Mouse (Mus musculus) stomach, embryonic 16.5 days (tissue): ENCODE results near the gene Pou6f2. TPM values are rescaled to one million over a fixed set of nuclear protein-coding genes. Genes with fewer than 3 reads are reported as not detected.

Source experiments
- ATAC-seq: fragments of 200-750 bp; cut with Nextera tagmentation; 2 replicates; pipeline ENCODE4 v1.8.0; 2017; ENCODE audit warnings: moderate number of reproducible peaks, moderate TSS enrichment; ENCODE audit not compliant: insufficient read depth, low FRiP score
- H3K27ac ChIP-seq: fragments of 300-500 bp; sonication (generic); 2 replicates; pipeline ENCODE4 v1.5.1; 2014; ENCODE audit warnings: low read length
- H3K27me3 ChIP-seq: fragments of 300-500 bp; sonication (generic); 2 replicates; pipeline ENCODE4 v1.6.1; 2014; ENCODE audit warnings: low read length, control low read depth, mixed read lengths; ENCODE audit not compliant: control insufficient read depth, insufficient read depth
- H3K36me3 ChIP-seq: fragments of 300-500 bp; sonication (generic); 2 replicates; pipeline ENCODE4 v1.6.1; 2014; ENCODE audit warnings: low read length; ENCODE audit not compliant: control insufficient read depth, insufficient read depth
- H3K4me1 ChIP-seq: fragments of 300-500 bp; sonication (generic); 2 replicates; pipeline ENCODE4 v1.6.1; 2014; ENCODE audit warnings: low read length, control low read depth, mixed read lengths; ENCODE audit not compliant: control insufficient read depth, insufficient read depth
- H3K4me2 ChIP-seq: fragments of 300-500 bp; sonication (generic); 2 replicates; pipeline ENCODE4 v1.6.1; 2014; ENCODE audit warnings: low read depth, low read length, mixed read lengths
- H3K4me3 ChIP-seq: fragments of 300-500 bp; sonication (generic); replicated peaks from 2 replicates; pipeline ENCODE4 v1.5.1; 2014; ENCODE audit warnings: mild to moderate bottlenecking, low read length
- H3K9ac ChIP-seq: fragments of 300-500 bp; sonication (generic); 2 replicates; pipeline ENCODE4 v1.6.1; 2014; ENCODE audit warnings: low read length
- H3K9me3 ChIP-seq: fragments of 300-500 bp; sonication (generic); replicated peaks from 2 replicates; pipeline ENCODE4 v1.6.1; 2016; ENCODE audit warnings: low read length, control low read depth; ENCODE audit not compliant: control insufficient read depth
- WGBS: fragments of 180-500 bp; shearing (Covaris S2); extraction: QIAGEN DNeasy Blood & Tissue Kit; methylation state at CpG from one replicate; pipeline ENCODE4 v1.1.7; 2014; 5-methylcytosine and 5-hydroxymethylcytosine counted together
- polyA plus RNA-seq: library from polyadenylated mRNA; unstranded; fragments of >200 nt; fragmentation: Nextera tagmentation; extraction: Ambion mirVana; gene quantifications from 2 replicates; pipeline ENCODE4 v1.2.1, GENCODE M21; 2015

Pou6f2 gene
- polyA plus RNA-seq, 1 experiment from 2014 or later = 0.25 TPM

- WGBS = 72% methylated on average over 15 of the region's 15 CpGs
- Histone ChIP-seq H3K9me3 (no peaks in the 10 kb centered on the region), H3K27me3 (no peaks in the 10 kb centered on the region), H3K36me3 (no peaks in the 10 kb centered on the region), H3K9ac (no peak overlapping the region), H3K27ac (no peak overlapping the region), H3K4me2 (no peak overlapping the region), H3K4me1 (no peaks in the 10 kb centered on the region), H3K4me3 (no peak overlapping the region)
- ATAC-seq = no peak
Measured at GRCm38 (mm10) chr13:18125226-18126000, 272.1 kb downstream of the Pou6f2 start.

- Histone ChIP-seq H3K4me2 (peak overlapping the region; percentile 39), H3K4me1 (no peaks in the 10 kb centered on the region), H3K9ac (no peak overlapping the region), H3K36me3 (no peaks in the 10 kb centered on the region), H3K27ac (no peak overlapping the region), H3K9me3 (no peaks in the 10 kb centered on the region), H3K4me3 (peak overlapping the region; percentile 29; the same call in 1 of the 2 replicates), H3K27me3 (no peaks in the 10 kb centered on the region)
- no peak for ATAC-seq
- WGBS = 17% methylated on average over 13 of the region's 13 CpGs
Measured at GRCm38 (mm10) chr13:18124368-18124767, 273.1 kb downstream of the Pou6f2 start.

GRCm38 (mm10) chr13:18120406-18120805 is 277.1 kb downstream of the Pou6f2 start:
- Histone ChIP-seq H3K27me3 (no peaks in the 10 kb centered on the region), H3K4me3 (no peak overlapping the region), H3K9me3 (no peaks in the 10 kb centered on the region), H3K4me2 (no peak overlapping the region), H3K9ac (no peak overlapping the region), H3K27ac (no peak overlapping the region), H3K36me3 (no peaks in the 10 kb centered on the region), H3K4me1 (no peaks in the 10 kb centered on the region)
- no peak for ATAC-seq
- 86% methylated on average over 2 of the region's 2 CpGs for WGBS

GRCm38 (mm10) chr13:18081443-18082119 is 315.9 kb downstream of the Pou6f2 start:
- Histone ChIP-seq H3K36me3 (no peaks in the 10 kb centered on the region), H3K27ac (no peak overlapping the region), H3K4me2 (no peak overlapping the region), H3K9ac (no peak overlapping the region), H3K27me3 (no peaks in the 10 kb centered on the region), H3K4me1 (no peaks in the 10 kb centered on the region), H3K4me3 (no peak overlapping the region), H3K9me3 (no peaks in the 10 kb centered on the region)
- no peak for ATAC-seq
- 47% methylated on average over 10 of the region's 10 CpGs for WGBS
